8 mouse cellular contexts compared by ENCODE assay signal in the genomic region with DNA sequence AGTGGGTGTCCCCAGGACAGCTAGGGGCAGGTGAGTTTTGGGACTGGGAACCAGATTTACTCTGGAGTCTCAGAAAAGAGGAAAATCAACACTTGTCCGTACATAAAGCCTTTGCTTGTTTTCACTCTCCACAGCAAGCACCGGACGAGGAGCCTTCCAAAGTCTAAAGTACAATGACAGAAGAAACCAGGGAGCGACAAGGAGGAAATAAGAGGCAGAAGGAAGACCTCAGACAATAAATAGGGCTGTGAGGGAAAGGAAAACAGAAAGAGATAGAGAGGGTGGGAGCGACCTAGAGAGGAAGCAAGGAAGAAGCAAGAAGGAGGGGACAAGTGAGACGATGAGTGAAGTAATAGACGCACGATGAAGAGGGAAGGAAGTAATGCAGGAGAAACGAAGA. TPM values are rescaled to one million over a fixed set of nuclear protein-coding genes. Genes with fewer than 3 reads are reported as not detected.
DNase-seq lines count a peak whose midpoint lies in the region; ATAC-seq lines count a peak whose summit lies in the region.

No protein-coding gene starts in this region.

- no peaks in the 10 kb centered on the region for H3K9me3 ChIP-seq in hindbrain, embryonic 16.5 days (ENCODE audit: control insufficient read depth, low read length)
- no peaks in the 10 kb centered on the region for H3K9me3 ChIP-seq in liver, embryonic 13.5 days (replicated peaks)

- H3K36me3 ChIP-seq in hindbrain, embryonic 16.5 days (ENCODE audit: control insufficient read depth, insufficient read depth, low read length): no peaks in the 10 kb centered on the region
- no peaks in the 10 kb centered on the region for H3K36me3 ChIP-seq in liver, embryonic 13.5 days

- H3K27me3 ChIP-seq in hindbrain, embryonic 16.5 days (replicated peaks; ENCODE audit: control insufficient read depth, insufficient read depth, low read length): no peaks in the 10 kb centered on the region
- 0 out of 2 replicates have a peak, but pooled peaks cover 6% of the 10 kb centered on the region for H3K27me3 ChIP-seq in liver, embryonic 13.5 days

- H3K4me3 ChIP-seq in hindbrain, embryonic 16.5 days (ENCODE audit: low read length): peak overlapping the region; percentile 65
- peak overlapping the region; percentile 64 for H3K4me3 ChIP-seq in liver, embryonic 13.5 days (replicated peaks)

- H3K27ac ChIP-seq in hindbrain, embryonic 16.5 days (ENCODE audit: low read depth, low read length): peak overlapping the region; percentile 62
- no peak overlapping the region for H3K27ac ChIP-seq in liver, embryonic 13.5 days

- peak; percentile 4 for DNase-seq in thymus, postnatal 0 days (ENCODE audit: low spot score)
- no peak for DNase-seq in thymus, postnatal 25 days
- no peak for DNase-seq in liver, embryonic 13.5 days
- DNase-seq in yolk sac, embryonic 10.5 days (ENCODE audit: low spot score): peak; percentile 64
- DNase-seq in layer of hippocampus, adult 9-10 months (ENCODE audit: low spot score): no peak
- DNase-seq in gastrocnemius, postnatal 14 days: no peak
- no peak for DNase-seq in adrenal gland, adult 2 months

- H3K4me1 ChIP-seq in hindbrain, embryonic 16.5 days (ENCODE audit: control insufficient read depth, insufficient read depth, low read depth, low read length): peaks cover 19% of the 10 kb centered on the region
- peaks cover 50% of the 10 kb centered on the region for H3K4me1 ChIP-seq in liver, embryonic 13.5 days (replicated peaks)

- H3K4me2 ChIP-seq in hindbrain, embryonic 16.5 days (ENCODE audit: low read length): peak overlapping the region; percentile 65
- peak overlapping the region; percentile 96 for H3K4me2 ChIP-seq in liver, embryonic 13.5 days

- peak overlapping the region; percentile 65 for H3K9ac ChIP-seq in hindbrain, embryonic 16.5 days (ENCODE audit: low read depth, low read length)
- peak overlapping the region; percentile 80 for H3K9ac ChIP-seq in liver, embryonic 13.5 days

- no peak for ATAC-seq in hindbrain, embryonic 16.5 days
- no peak for ATAC-seq in liver, embryonic 13.5 days (ENCODE audit: low read depth)

- intact Hi-C loops in gastrocnemius, postnatal 14 days (cut with DNase I; ENCODE audit: low total_unique reads): no loop called here

- WGBS in hindbrain, embryonic 16.5 days: 44% methylated on average over 9 of the region's 9 CpGs
- 25% methylated on average over 9 of the region's 9 CpGs for WGBS in liver, embryonic 13.5 days (ENCODE audit: insufficient replicate concordance)

RNA-seq across cellular contexts. Expression of gene Klhl22, which starts 0.5 kb away (rescaled TPM):
- polyA plus RNA-seq in thymus, postnatal 0 days (2015; fragmentation: Nextera tagmentation; extraction: Ambion mirVana): 27.6 and 30.2 TPM in 2 replicates
- polyA plus RNA-seq in hindbrain, embryonic 16.5 days (2015; fragmentation: Nextera tagmentation; extraction: Ambion mirVana): 90.2 and 98.7 TPM in 2 replicates
- 14.3 TPM in 2 replicates for polyA plus RNA-seq in liver, embryonic 13.5 days (2015; fragmentation: Nextera tagmentation; extraction: Ambion mirVana)
- total RNA-seq in gastrocnemius, postnatal 14 days (2021): 10 to 100 TPM; 17.3 to 19.9 TPM
- 10 to 100 TPM; 45.5 to 49.8 TPM for total RNA-seq in adrenal gland, adult 2 months (2021)
- 55.3 and 68.2 TPM in 2 replicates for polyA plus RNA-seq in adrenal gland, adult 2 months (2012; rRNA removed)

RNA-seq across cellular contexts. Expression of gene Med15, which starts 26.2 kb away (rescaled TPM):
- 31.6 and 36.9 TPM in 2 replicates for polyA plus RNA-seq in thymus, postnatal 0 days (2015; fragmentation: Nextera tagmentation; extraction: Ambion mirVana)
- polyA plus RNA-seq in hindbrain, embryonic 16.5 days (2015; fragmentation: Nextera tagmentation; extraction: Ambion mirVana): 43.2 and 52.6 TPM in 2 replicates
- polyA plus RNA-seq in liver, embryonic 13.5 days (2015; fragmentation: Nextera tagmentation; extraction: Ambion mirVana): 15.8 and 20.2 TPM in 2 replicates
- total RNA-seq in gastrocnemius, postnatal 14 days (2021): 10 to 100 TPM; 19.8 to 20.9 TPM
- 10 to 100 TPM; 53.9 to 65.4 TPM for total RNA-seq in adrenal gland, adult 2 months (2021)
- polyA plus RNA-seq in adrenal gland, adult 2 months (2012; rRNA removed): 138 and 157 TPM in 2 replicates

RNA-seq across cellular contexts. Expression of gene Scarf2, which starts 38.2 kb away (rescaled TPM):
- polyA plus RNA-seq in thymus, postnatal 0 days (2015; fragmentation: Nextera tagmentation; extraction: Ambion mirVana): 3.6 and 4.3 TPM in 2 replicates
- 1.4 TPM in 2 replicates for polyA plus RNA-seq in hindbrain, embryonic 16.5 days (2015; fragmentation: Nextera tagmentation; extraction: Ambion mirVana)
- 1.0 TPM in 2 replicates for polyA plus RNA-seq in liver, embryonic 13.5 days (2015; fragmentation: Nextera tagmentation; extraction: Ambion mirVana)
- 10 to 100 TPM in 1 of 2 experiments, 1 to 10 TPM in 1; 9.4 to 12.1 TPM for total RNA-seq in gastrocnemius, postnatal 14 days (2021)
- 10 to 100 TPM in 1 of 2 experiments, 1 to 10 TPM in 1; 8.4 to 15.9 TPM for total RNA-seq in adrenal gland, adult 2 months (2021)
- 61.7 and 75.1 TPM in 2 replicates for polyA plus RNA-seq in adrenal gland, adult 2 months (2012; rRNA removed)

Comparison
In these comparisons a context has a peak if more than half of its experiments do, and no peak if none do; other contexts are left out.
1. DNase-seq: peak in thymus, postnatal 0 days (single experiment) and yolk sac, embryonic 10.5 days (single experiment); none in thymus, postnatal 25 days (single experiment), liver, embryonic 13.5 days (single experiment), layer of hippocampus, adult 9-10 months (single experiment), gastrocnemius, postnatal 14 days (single experiment) and adrenal gland, adult 2 months (single experiment).
2. RNA of gene Scarf2, which starts 38.2 kb away (polyA plus RNA-seq): 61.7 to 75.1 TPM in adrenal gland, adult 2 months; 3.6 to 4.3 TPM in thymus, postnatal 0 days, 1.4 TPM in hindbrain, embryonic 16.5 days and 1.0 TPM in liver, embryonic 13.5 days; every median in the first group is over 10 times any median in the second.